Mouse (Mus musculus) heart, postnatal 4 days (tissue): Measurements from ENCODE around the gene Cct3. TPM values are rescaled to one million over a fixed set of nuclear protein-coding genes. Genes with fewer than 3 reads are reported as not detected.
"Not testable (repeated sequence)": the region's sequence is repeated elsewhere in the genome, so short reads cannot be mapped to it uniquely, and the experiment has no call there.

Source experiments
- DNase-seq: peaks from one replicate; pipeline ENCODE4 v3.0.0; 2021
- total RNA-seq, 2 experiments: library from RNA; stranded (reverse); gene quantifications; 2 replicates each; pipeline ENCODE4 v1.2.3; 2021

The Cct3 gene
- 100 to 1,000 TPM; 257 TPM for total RNA-seq

DNA sequence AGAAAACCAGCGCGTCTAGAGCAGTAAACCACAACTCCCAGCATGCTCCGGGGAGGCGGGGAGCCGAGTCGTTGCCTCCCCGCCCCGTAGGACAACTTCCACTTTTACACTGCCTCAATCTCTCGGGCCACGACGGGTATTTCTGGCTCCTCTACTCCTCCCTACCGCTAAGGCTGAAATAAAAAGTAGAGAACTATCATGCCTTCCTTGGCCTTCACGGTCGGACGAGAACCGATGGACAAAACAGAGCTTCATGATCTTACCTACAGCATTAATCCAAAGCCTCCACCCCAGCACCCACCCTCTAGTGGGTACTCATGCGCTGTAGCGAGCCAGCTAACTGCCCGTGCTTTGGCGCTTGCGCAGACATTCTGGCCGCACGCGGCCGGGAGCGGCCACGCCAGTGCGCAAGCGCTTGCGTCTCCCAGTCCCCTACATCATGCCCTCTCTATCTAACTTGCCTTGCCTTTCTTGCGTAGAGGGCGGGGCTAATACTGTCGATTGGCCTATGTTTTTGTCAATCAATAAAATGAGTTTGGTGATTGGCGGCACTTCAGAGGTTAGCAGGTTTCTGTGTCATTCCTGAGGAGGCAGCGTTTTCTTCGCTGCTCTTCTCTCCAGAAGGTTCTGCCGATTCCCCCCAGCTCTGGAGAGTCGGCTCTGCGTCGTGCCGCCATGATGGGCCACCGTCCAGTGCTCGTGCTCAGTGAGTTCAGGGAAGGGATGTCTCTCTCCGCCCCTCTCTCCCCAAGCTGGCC, at the start of gene Cct3, which contains the start of gene Tsacc:
Gene Cct3, plus strand, starts transcription at position 556 of the 758 bp plus-strand sequence.
Gene Tsacc, minus strand, starts transcription at position 439 of the 758 bp plus-strand sequence.
- peak; percentile 96 for DNase-seq

DNA sequence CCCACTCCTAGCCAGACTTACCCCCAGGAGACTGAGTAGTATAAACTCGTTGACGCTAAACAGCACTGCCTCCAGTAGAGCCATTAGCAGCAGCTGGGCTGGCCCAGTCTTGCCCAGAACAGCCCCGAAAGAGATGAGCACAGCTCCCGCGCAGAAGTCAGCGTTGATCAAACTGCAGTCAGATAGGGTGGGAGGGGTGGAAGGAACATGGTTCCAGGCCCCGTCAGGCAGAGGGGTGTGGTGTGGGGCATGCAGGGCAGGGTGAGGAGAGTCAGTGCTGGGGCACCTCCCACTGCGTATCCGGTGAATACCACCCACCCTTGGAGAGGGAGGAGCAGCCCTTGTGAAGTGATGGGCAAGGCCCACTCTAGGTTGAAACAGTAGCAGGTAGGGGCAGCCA, 49.2 kb upstream of the Cct3 start:
- no peak for DNase-seq

DNA sequence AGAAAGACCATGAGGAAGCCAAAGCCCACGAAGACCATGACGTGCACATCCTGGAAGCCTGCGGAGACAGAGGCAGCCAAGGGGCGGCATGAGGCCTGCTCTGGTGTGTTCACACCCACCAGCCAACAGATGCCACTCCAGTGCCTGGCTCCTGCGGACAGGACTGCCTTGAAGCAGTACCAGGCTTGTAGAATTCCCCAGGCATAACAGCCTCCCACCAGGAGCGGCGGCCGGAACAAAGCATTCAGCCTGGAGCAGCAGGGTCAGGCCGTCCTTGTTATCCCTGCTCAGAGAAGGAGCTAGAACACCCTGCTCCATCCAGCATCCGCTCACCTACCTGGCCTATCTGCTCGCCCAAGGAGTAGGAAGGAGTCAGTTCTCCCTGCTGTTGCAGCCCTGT, 48.5 kb upstream of the Cct3 start:
- no peak for DNase-seq

DNA sequence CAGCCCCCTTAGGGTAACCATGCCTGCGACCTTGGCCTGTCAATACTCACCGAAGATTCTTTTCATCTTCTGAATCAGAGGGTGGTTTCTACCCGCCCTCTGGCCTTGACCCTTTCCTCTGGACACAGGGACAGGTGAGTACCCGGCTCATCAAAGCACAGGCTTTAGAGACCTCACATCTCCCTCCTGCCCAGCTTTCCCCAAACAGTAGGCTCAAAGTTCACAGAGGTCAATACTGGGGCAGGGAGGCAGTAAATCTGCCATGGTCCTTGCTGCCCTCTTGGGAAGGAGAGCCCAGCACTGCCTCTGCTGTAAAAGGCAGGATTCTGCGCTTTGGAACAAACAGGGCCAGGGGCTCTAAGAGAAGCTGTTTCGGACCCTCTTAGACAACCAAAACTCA, 44.2 kb upstream of the Cct3 start:
- DNase-seq, result no peak

DNA sequence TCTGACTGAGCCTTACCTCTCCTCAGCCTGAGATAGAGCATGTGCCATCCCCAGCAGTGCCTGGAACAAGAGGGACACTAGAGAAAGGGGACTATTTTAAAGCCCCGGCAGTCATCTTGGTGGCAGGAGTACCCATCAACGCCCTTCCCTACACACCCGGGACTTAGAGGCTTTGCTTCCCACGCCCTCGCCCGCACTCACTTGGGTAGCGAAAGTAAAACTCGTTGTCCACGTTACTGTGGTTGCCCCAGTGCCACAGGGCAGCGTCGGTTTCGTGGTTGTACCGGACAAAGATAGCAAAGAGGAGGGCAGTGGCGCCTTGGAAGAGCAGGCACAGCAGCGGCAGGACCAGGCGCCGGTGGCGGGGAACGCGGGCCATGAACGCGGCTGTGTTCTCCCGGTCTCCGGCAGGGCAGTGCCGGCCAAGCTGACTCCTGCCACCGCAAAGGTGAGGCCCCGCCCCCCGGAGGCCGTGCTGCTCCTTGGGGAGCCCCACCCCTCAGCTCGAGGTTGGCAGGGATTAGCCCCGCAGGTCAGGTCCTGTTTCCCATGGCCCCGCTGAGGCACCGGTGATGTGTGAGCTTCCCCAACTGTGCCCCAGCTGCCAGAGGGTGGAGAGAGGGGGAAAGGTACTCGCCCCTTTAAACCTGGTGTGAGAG, 42.5 kb upstream of the Cct3 start, which contains the start of gene Rhbg:
Gene Rhbg, minus strand, starts transcription at position 442 of the 659 bp plus-strand sequence.
- DNase-seq, result peak; percentile 44

DNA sequence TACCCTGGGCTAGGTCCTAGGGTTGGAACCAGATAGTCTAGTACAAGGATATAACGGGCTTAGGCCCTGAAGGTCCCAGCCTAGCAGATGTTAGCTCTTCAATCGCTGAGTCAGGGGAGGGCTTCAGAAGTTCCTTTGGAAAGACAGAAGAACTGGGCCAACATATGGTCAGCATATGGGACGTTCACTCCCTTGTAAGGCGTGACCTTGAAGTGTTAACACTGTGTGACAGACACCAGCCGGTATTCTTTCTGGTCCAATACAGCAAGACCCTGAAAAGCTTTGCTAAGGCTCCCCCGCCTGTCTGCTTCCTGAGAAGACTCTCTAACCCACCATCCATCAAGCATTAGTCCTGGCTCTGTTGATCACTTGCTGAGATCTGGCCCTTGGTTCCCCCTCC, 41.0 kb upstream of the Cct3 start:
- no peak for DNase-seq

GRCm38 (mm10) chr3:88256382-88256781, 40.5 kb upstream of the Cct3 start:
- DNase-seq, result no peak

DNA sequence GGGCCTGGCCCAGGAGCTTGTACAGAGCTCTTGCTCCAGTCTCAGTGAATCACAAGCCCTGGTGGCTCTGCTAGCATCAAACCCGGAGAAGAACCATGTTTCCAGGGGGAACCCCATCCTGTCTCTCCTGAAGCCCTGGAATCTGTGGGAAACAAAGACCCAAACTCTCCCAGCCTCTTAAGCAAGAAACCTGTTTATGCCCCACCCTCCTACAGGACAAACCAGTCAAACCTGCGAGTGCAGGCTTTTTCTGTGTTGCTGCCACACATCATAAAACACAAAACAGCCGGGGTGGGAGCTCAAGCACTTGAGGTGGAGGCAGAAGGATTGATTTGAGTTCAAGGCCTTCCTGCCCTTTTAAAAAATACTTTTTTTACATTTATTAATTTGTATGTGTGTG, 34.6 kb upstream of the Cct3 start:
- DNase-seq, result no peak

DNA sequence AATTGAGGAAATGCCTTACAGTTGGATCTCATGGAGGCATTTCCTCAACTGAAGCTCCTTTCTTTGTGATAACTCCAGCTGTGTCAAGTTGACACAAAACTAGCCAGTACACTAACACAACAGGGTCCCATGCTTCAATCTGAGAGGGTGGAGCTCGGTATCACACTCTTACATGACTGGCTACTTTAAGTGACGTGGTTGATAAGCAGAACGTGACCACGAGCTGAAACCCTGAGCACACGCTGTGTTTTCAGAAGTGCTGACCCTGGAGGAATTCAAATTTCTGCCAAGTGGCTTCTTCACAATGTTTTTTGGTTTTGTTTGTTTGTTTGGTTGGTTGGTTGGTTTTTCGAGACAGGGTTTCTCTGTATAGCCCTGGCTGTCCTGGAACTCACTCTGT, 28.9 kb upstream of the Cct3 start:
- not testable (repeated sequence) for DNase-seq

DNA sequence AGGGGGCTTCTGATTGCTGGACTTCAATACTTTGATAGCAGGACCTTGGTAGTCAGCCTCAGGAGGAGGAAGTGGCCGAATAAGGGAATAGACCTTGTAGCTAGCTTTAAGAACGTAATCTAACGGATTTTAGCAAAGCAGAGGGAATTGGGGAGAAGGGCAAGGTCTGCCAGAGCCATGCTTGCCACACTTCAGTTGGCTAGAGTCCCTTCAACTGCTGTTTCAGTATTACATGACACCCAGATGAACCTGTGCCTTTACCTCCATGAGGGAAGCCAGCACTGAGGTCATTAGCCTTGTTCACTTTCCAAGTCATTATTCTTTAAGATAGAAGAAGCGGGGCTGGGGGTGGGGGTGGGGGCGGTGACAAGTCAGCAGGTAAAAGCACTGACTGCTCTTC, 27.9 kb upstream of the Cct3 start:
- no peak for DNase-seq

GRCm38 (mm10) chr3:88271298-88271697, 25.6 kb upstream of the Cct3 start:
- not testable (repeated sequence) for DNase-seq

DNA sequence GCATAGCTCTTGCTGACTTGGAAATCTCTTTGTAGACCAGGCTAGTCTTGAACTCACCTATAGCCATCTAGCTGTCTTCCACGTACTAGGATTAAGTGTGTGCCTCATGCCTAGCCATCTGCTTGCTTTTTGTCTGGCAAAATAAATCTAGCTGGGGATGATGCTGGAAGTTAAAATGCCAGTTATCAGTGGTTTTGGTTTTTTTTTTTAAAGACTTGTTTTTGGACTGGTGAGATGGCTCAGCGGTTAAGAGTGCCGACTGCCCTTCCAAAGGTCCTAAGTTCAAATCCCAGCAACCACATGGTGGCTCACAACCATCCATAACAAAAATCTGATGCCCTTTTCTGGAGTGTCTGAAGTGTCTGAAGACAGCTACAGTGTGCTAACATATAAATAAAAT, 25.1 kb upstream of the Cct3 start:
- DNase-seq, result no peak

GRCm38 (mm10) chr3:88274002-88274401, 22.9 kb upstream of the Cct3 start:
- peak; percentile 8 for DNase-seq

GRCm38 (mm10) chr3:88276121-88276520, 20.8 kb upstream of the Cct3 start:
- no peak for DNase-seq

GRCm38 (mm10) chr3:88276529-88277143, 20.3 kb upstream of the Cct3 start:
- peak; percentile 22 for DNase-seq

DNA sequence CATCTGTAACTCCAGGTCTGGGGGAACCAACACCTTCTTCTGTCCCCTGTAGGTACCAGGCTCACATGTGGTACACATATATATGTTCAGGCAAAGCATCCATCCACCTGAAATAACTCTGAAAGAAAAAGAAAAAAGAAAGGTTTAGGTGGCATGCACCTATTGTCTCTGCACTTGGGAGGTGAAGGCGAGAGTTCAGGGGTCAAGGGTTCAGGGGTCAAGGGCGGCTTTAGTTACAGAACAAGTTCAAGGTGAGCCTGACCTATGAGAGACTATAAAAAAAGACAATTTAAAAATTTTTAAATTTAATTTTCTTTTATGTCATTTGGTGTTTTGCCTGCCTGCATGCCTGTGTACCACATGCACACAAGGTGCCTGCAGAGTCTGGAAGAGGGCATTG, 16.9 kb upstream of the Cct3 start:
- DNase-seq, result no peak

DNA sequence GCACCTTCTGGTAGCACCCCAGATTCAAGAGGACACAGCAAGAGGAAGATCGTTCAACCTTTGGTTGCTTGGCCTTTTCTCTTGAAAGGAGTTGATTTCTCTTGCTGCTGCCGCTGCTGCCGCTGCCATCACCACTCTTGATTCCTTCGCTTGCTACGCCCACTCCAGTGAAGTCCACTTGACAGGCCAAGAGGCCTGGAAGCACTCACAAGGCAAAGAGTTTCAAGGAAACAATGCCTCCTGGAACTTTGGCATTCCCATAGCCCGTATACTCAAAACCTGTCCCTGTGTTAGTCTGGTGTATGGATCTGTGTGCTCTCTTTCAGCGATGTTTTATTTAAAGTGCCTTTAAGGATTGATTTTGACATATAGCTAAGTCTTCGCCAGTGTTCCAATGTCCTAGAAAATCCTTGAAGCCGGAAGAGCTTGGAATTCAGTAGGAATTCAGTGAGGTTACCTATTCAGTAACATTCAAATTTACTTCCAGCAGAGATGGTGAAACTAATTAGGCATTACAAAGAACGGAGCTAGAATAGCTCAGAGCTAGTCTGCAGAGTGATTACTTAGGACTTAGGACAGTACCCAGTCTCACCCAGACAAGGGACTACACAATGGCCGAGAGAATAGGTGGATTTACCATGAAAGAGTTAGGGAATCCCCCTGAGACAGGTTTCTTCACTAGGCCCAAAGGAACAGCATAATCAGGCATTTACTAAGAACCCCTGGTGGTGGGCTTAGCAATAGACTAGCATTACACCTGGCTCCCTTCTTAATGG, 15.6 kb upstream of the Cct3 start:
- not testable (repeated sequence) for DNase-seq

DNA sequence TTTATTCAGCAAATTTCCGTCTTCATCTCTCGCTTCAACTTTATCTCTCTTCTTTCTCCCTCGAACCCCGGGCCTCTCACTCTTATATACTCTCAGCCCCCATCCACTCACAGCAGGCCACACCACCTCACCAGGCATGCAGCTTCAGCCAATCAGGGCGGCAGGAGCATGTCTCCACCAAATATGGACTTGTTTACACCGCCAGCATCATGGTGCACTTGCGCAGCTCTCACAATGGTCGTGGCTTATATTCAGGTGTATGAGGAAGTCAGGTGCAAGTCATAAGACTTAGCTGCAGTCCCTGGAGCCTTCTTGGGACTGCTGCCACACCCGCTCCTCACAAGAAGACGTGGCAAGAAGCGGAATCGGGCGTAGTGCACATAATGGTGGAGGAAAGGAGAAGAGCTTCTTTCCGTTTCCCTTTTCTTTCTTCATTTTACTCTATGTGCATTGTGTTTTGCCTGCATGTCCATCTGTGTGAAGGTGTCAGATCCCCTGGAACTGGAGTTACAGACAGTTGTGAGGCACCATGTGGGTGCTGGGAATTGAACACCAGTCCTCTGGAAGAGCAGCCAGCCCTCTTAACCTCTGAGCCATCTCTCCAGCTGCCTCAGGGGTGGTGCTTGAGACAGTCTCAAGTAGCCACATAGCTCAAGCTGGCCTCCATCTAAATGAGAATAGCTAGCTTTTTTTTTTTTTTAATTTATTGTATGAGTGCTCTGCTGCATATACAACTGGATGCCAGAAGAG, 11.9 kb upstream of the Cct3 start:
- DNase-seq, result not testable (repeated sequence)

DNA sequence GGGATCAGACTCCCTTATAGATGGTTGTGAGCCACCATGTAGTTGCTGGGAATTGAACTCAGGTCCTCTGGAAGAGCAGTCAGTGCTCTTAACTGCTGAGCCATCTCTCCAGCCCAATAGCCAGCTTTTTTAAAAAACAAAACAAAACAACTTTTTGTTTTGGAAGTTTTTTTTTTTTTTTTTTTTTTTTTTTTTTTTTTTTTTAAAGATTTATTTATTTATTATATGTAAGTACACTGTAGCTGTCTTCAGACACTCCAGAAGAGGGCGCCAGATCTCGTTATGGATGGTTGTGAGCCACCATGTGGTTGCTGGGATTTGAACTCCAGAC, 11.4 kb upstream of the Cct3 start:
- DNase-seq, result not testable (repeated sequence)

DNA sequence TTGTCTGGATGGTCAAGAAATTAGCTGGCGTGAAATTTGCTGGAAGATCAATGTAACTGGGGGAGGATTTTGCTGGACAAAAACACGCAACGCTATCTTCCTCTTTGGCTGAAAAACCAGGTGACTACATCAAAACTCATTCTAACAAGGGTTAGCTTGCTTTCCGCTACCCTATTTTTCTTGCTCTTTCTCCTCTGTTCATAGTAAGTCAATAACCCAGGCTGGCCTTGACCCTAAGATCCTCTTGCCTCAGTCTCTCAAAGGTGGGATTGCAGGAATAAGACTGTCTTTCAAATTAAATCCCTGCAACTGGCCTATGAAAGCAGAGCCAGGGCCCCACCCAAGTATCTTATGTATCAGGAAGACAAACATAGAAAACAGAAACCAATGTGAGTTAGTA, 9.8 kb upstream of the Cct3 start, which contains the start of gene Gm38392:
Gene Gm38392, minus strand, starts transcription at position 101 of the 400 bp plus-strand sequence.
- DNase-seq, result no peak

- not testable (repeated sequence) for DNase-seq
Measured at GRCm38 (mm10) chr3:88288133-88288713, 8.7 kb upstream of the Cct3 start.

DNA sequence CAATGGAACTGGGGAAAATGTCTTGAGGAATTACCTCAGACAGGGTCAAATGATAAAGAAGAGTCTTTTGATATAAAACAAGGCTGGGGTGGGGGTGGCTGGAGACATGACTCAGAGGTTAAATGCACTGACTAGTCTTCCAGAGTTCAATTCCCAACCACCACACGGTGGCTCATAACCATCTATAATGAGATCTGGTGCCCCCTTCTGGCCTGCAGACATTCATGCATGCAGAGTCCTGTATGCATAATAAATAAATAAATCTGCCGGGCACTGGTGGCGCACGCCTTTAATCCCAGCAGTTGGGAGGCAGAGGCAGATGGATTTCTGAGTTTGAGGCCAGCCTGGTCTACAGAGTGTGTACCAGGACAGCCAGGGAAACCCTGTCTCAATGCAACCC, 4.9 kb upstream of the Cct3 start:
- DNase-seq, result peak; percentile 14
